Mouse (Mus musculus) testis, postnatal 10 days (tissue): Measurements from ENCODE around the gene Plekha7.
A peak's percentile ranks its signal among the peaks of the same experiment; 100 is the strongest.

Experiments used
- DNase-seq: peaks from one replicate; pipeline ENCODE4 v3.0.0; 2021; ENCODE audit warnings: low spot score

Gene Plekha7

GRCm38 (mm10) chr7:116222288-116223009 is 85.7 kb downstream of the Plekha7 start:
- no peak for DNase-seq

GRCm38 (mm10) chr7:116221883-116222282 is 86.3 kb downstream of the Plekha7 start:
- DNase-seq = no peak

- DNase-seq = no peak
Observed at GRCm38 (mm10) chr7:116220103-116220707, 88.0 kb downstream of the Plekha7 start.

GRCm38 (mm10) chr7:116217747-116218146 is 90.4 kb downstream of the Plekha7 start:
- no peak for DNase-seq

- DNase-seq = no peak
Observed at GRCm38 (mm10) chr7:116211904-116212303, 96.3 kb downstream of the Plekha7 start.

GRCm38 (mm10) chr7:116209926-116210631 is 98.1 kb downstream of the Plekha7 start:
- no peak for DNase-seq

GRCm38 (mm10) chr7:116208880-116209279 is 99.3 kb downstream of the Plekha7 start:
- no peak for DNase-seq

GRCm38 (mm10) chr7:116206806-116207571 is 101.2 kb downstream of the Plekha7 start:
- no peak for DNase-seq

GRCm38 (mm10) chr7:116205451-116205850 is 102.7 kb downstream of the Plekha7 start:
- no peak for DNase-seq

GRCm38 (mm10) chr7:116202033-116202681 is 106.0 kb downstream of the Plekha7 start:
- no peak for DNase-seq

GRCm38 (mm10) chr7:116200951-116201351 is 107.2 kb downstream of the Plekha7 start:
- DNase-seq = no peak

GRCm38 (mm10) chr7:116200544-116200943 is 107.6 kb downstream of the Plekha7 start:
- no peak for DNase-seq

- no peak for DNase-seq
Observed at GRCm38 (mm10) chr7:116198902-116199301, 109.3 kb downstream of the Plekha7 start.

GRCm38 (mm10) chr7:116198407-116198806 is 109.8 kb downstream of the Plekha7 start:
- peak; percentile 54 for DNase-seq

- DNase-seq = no peak
Observed at GRCm38 (mm10) chr7:116196974-116197679, 111.0 kb downstream of the Plekha7 start.

GRCm38 (mm10) chr7:116194996-116195395 is 113.2 kb downstream of the Plekha7 start:
- DNase-seq = no peak

- no peak for DNase-seq
Observed at GRCm38 (mm10) chr7:116192966-116193365, 115.2 kb downstream of the Plekha7 start.

- no peak for DNase-seq
Observed at GRCm38 (mm10) chr7:116192096-116192595, 116.0 kb downstream of the Plekha7 start.

GRCm38 (mm10) chr7:116191138-116191537 is 117.0 kb downstream of the Plekha7 start:
- no peak for DNase-seq

GRCm38 (mm10) chr7:116189708-116190107 is 118.5 kb downstream of the Plekha7 start:
- no peak for DNase-seq

- no peak for DNase-seq
Observed at GRCm38 (mm10) chr7:116188391-116188790, 119.8 kb downstream of the Plekha7 start.
